Mouse (Mus musculus) liver, embryonic 14.5 days (tissue): Measurements from ENCODE around the gene Tmem52. TPM values are rescaled to one million over a fixed set of nuclear protein-coding genes. Genes with fewer than 3 reads are reported as not detected.
A peak's percentile ranks its signal among the peaks of the same experiment; 100 is the strongest.

Source experiments
- ATAC-seq: fragments of 200-750 bp; cut with Nextera tagmentation; 2 replicates; pipeline ENCODE4 v1.8.0; 2017; ENCODE audit warnings: moderate number of reproducible peaks, mild to moderate bottlenecking, moderate library complexity; ENCODE audit not compliant: insufficient read depth
- DNase-seq, 3 experiments: peaks; one replicate each; pipeline ENCODE4 v3.0.0-alpha.2; 2012 to 2013; ENCODE audit warnings: low read depth in 3 of 3, low spot score in 3 of 3
- H3K27ac ChIP-seq: fragments of 300-500 bp; sonication (generic); 2 replicates; pipeline ENCODE4 v1.5.1; 2014; ENCODE audit warnings: moderate library complexity, mild to moderate bottlenecking, control low read depth, inconsistent platforms
- H3K27me3 ChIP-seq: fragments of 300-500 bp; sonication (generic); 2 replicates; pipeline ENCODE4 v1.6.1; 2014; ENCODE audit warnings: mild to moderate bottlenecking, low read length, moderate library complexity; ENCODE audit not compliant: control insufficient read depth, insufficient read depth
- H3K36me3 ChIP-seq: fragments of 300-500 bp; sonication (generic); replicated peaks from 2 replicates; pipeline ENCODE4 v1.6.1; 2014; ENCODE audit warnings: low read depth; ENCODE audit not compliant: control insufficient read depth, insufficient read depth
- H3K4me1 ChIP-seq, 2 experiments: fragments of 200-500 bp in 1 of 2; fragments of 300-500 bp in 1 of 2; sonication (generic) in 1 of 2; replicated peaks; 2 replicates each; pipeline ENCODE4 v1.6.1; 2012 to 2014; ENCODE audit warnings: antibody characterized with exemption in 1 of 2, inconsistent platforms in 1 of 2, low read length in 1 of 2; ENCODE audit not compliant: control insufficient read depth in 2 of 2, insufficient read depth in 2 of 2
- H3K4me2 ChIP-seq: fragments of 300-500 bp; sonication (generic); 2 replicates; pipeline ENCODE4 v1.6.1; 2014; ENCODE audit warnings: low read depth, mild to moderate bottlenecking, control low read depth, moderate library complexity
- H3K4me3 ChIP-seq, 2 experiments: fragments of 200-500 bp in 1 of 2; fragments of 300-500 bp in 1 of 2; sonication (generic) in 1 of 2; 2 replicates each; pipeline ENCODE4 v1.5.1; 2012 to 2014; ENCODE audit warnings: low read depth in 2 of 2, low read length in 2 of 2, mild to moderate bottlenecking in 2 of 2, control low read depth in 1 of 2, inconsistent platforms in 1 of 2, moderate library complexity in 1 of 2; ENCODE audit not compliant: insufficient read depth in 1 of 2
- H3K9ac ChIP-seq: fragments of 300-500 bp; sonication (generic); replicated peaks from 2 replicates; pipeline ENCODE4 v1.6.1; 2014; ENCODE audit warnings: mild to moderate bottlenecking, control low read depth, moderate library complexity
- H3K9me3 ChIP-seq: fragments of 300-500 bp; sonication (generic); 2 replicates; pipeline ENCODE4 v1.6.1; 2016; ENCODE audit warnings: low read length, mixed read lengths; ENCODE audit not compliant: control insufficient read depth
- CTCF ChIP-seq: IDR thresholded peaks from 2 replicates; pipeline ENCODE4 v1.5.1; 2016; ENCODE audit warnings: antibody characterized with exemption, low read depth, control low read depth
- EP300 ChIP-seq: IDR thresholded peaks from 2 replicates; pipeline ENCODE4 v1.6.1; 2016; ENCODE audit warnings: antibody characterized with exemption, low read depth
- WGBS: fragments of 180-500 bp; shearing (Covaris S2); extraction: QIAGEN DNeasy Blood & Tissue Kit; methylation state at CpG from one replicate; pipeline ENCODE4 v1.1.7; 2014; ENCODE audit not compliant: insufficient replicate concordance; 5-methylcytosine and 5-hydroxymethylcytosine counted together
- polyA plus RNA-seq, 2 experiments: library from polyadenylated mRNA; depleted of rRNA in 1 of 2; stranded (reverse) in 1 of 2; unstranded in 1 of 2; fragments of >200 nt; fragmentation: Nextera tagmentation in 1 of 2; extraction: Ambion mirVana in 1 of 2; gene quantifications; 2 replicates each; pipeline versions ENCODE4 v1.2.1 to v1.2.3; 2012 to 2014

Gene Tmem52
- polyA plus RNA-seq, 2 experiments, result not detected

DNA sequence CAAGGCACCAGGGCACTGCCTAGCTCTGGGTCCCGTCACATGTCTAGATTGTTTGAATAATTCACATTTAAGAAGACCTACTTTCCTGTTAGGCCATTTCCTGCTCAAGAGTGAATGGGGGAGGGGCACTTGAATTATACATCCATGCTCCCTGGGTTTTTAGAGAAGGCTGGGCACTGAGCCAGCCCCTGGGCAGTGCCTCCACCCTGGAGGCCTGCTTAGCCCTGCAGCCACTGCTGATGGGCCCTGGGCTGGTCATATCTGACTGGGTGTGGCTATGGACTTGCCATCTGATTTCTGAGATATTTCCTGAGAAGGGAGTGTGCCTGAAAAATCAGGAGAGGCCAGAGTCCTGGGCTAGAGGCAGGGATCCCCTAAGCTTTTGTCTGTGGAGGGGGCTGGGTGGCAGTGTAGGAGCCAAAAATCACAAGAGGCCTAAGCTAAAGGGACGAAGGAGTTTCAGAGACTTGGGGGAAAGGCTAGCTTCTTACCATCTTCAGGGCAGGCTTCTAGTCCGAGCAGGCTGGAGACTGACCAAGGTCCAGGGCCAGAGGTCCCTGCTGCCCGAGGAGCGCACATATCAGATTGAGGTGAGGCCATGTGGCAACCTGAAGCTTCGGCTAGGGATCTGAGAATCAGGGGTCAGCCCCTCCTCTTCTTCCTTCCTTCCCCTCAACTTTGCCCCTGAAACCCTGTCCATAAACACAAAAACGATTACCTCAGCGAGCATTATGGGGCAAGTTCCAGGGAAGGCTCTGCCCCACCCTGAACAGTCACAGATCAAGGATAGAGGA, 19.5 kb downstream of the Tmem52 start:
- Histone ChIP-seq H3K27me3 (no peaks in the 10 kb centered on the region), H3K27ac (peak overlapping the region; percentile 17), H3K9me3 (no peaks in the 10 kb centered on the region), H3K4me2 (peak overlapping the region; percentile 54), H3K4me1 (peaks cover 36 to 45% of the 10 kb centered on the region in 2 experiments), H3K9ac (0 out of 2 replicates have a peak overlapping the region, but pooled peaks have one; percentile 18), H3K4me3 (peak overlapping the region in 1 of 2 experiments; percentile 8; a peak in 1 of 4 replicates), H3K36me3 (no peaks in the 10 kb centered on the region)
- TF ChIP-seq EP300, result no peak; the same call in 1 of the 2 replicates
- DNase-seq, result peak; percentile 37 to 58 (median 50)
- WGBS, result 35% methylated on average over 8 of the region's 8 CpGs
- ATAC-seq, result peak; percentile 66

DNA sequence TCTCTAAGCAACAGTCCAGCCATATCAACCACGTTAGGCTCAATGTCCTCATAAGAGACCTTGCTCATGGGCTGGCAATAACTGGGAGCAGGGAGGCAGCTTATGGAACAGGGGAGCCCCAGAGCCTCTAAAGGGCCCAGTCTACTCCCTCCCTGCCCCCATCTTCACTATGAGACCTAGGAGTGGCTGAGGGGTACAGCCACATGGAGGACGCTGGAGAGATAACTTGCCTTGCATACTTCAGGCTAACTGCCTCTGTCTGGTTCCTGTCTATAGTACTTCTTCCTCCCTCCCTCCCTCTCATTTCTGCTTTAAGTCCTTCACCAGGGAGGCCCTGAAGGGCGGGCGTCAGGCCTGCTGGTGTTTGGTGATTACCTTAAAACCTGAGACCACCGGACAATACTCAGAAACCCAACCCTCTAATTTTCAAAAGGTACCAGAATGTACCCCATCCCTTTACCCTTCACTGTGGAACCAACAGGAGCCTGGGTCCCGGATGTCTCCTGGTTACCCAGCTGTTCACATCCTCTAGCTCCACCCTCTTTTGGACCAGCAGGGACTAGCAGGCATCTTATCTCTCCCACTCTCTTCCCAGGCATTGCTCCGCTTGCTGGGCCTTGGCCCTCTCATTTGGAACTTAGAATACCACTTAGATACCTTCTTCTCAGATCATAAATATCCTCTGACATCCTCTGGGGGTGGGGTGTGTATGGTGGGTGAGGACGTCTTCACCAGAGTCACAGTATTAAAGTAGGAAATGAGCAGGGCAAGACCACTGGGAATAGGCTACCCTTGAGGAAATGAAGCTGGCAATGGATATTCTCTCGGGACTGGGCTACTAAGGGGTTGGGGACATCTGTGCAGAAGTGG, 20.4 kb downstream of the Tmem52 start:
- 35% methylated on average over 9 of the region's 9 CpGs for WGBS
- Histone ChIP-seq H3K4me3 (no peak overlapping the region), H3K36me3 (no peaks in the 10 kb centered on the region), H3K4me1 (peaks cover 38 to 50% of the 10 kb centered on the region in 2 experiments), H3K27ac (peak overlapping the region; percentile 17), H3K4me2 (peak overlapping the region; percentile 54), H3K9me3 (no peaks in the 10 kb centered on the region), H3K9ac (no peak overlapping the region), H3K27me3 (no peaks in the 10 kb centered on the region)
- DNase-seq, result peak in 2 of 3 experiments; percentile 26 to 48
- ATAC-seq, result no peak
- no peak for TF ChIP-seq CTCF
- TF ChIP-seq EP300, result no peak

DNA sequence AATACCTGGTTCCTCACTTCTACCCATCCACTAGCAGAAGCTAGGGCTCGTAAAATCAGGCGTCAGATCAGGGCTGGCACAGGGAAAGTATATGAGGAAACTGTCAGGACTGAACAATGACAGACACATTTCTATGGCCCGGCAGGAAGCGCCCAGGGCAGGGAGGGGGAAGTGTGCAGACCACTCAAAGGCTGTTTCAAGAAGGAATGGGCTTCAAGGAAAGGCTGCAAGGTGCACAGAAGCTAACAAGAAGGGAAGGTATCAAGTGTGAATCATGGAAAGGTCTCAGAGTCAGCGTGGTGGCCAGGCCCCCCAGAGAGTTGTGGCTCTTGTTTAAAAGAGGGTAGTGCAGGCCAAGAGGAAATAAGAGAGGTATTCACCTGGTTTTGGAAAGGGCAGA, 21.5 kb downstream of the Tmem52 start:
- H3K4me3 ChIP-seq, result peak overlapping the region; percentile 61 to 92
- no peaks in the 10 kb centered on the region for H3K27me3 ChIP-seq
- no peak overlapping the region; the same call in 1 of the 2 replicates for H3K9ac ChIP-seq
- H3K9me3 ChIP-seq, result no peaks in the 10 kb centered on the region
- peaks cover 42 to 55% of the 10 kb centered on the region in 2 experiments for H3K4me1 ChIP-seq
- H3K36me3 ChIP-seq, result no peaks in the 10 kb centered on the region
- WGBS, result 22% methylated on average over 5 of the region's 5 CpGs
- ATAC-seq (no peak), DNase-seq (no peak)
- H3K4me2 ChIP-seq, result peak overlapping the region; percentile 98
- no peak for TF ChIP-seq CTCF
- no peak for TF ChIP-seq EP300
- H3K27ac ChIP-seq, result no peak overlapping the region; the same call in 1 of the 2 replicates

DNA sequence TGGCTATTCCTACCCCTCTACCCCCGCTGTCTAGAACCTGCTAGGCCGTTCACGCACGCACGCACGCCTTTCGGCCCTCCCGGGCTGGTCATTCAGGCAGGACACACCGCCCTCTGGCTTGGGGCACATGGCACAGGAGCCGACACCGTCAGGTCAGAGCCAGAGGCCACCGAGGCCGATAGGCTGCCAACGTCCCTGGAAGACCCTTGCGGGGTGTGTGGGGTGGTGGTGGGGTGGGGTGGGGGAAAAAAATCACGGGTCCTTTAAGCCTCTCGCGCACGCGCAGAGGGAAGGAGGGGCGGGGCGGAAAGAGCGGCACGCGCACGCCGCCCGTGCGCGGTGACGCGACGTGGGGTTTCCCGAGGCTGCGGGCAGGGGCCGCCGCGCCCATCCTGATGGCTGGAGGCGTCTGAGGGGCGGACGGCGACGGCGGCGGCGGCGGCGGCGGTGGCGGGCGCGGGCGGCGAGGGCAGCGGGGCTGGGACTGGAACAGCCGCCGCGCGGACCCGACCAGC, 22.1 kb downstream of the Tmem52 start, which contains the start of gene Gnb1:
Gene Gnb1, plus strand, starts transcription at position 372 of the 515 bp plus-strand sequence.
- peak; percentile 78 for ATAC-seq
- Histone ChIP-seq H3K27ac (peak within 1 kb of the TSS; percentile 61), H3K4me3 (peak within 1 kb of the TSS; percentile 82 to 92), H3K9ac (peak within 1 kb of the TSS; percentile 92), H3K4me1 (peaks cover 42 to 55% of the 10 kb centered on the region in 2 experiments), H3K36me3 (no peaks in the 10 kb centered on the region), H3K27me3 (no peaks in the 10 kb centered on the region), H3K9me3 (no peaks in the 10 kb centered on the region), H3K4me2 (peak within 1 kb of the TSS; percentile 98)
- TF ChIP-seq CTCF (peak; percentile 27; the same call in 1 of the 2 replicates), EP300 (no peak)
- WGBS, result under 1% methylated on average over 42 of the region's 60 CpGs
- DNase-seq, result peak; percentile 72 to 76 (median 73)
